ENCODE assay signal across 12 mouse cellular contexts in genomic region chr10:93932861-93933260, GRCm38 (mm10). TPM values are rescaled to one million over a fixed set of nuclear protein-coding genes. Genes with fewer than 3 reads are reported as not detected.
DNase-seq lines count a peak whose midpoint lies in the region; ATAC-seq and TF ChIP-seq lines count a peak whose summit lies in the region.
"Had no signal": no experiment of that assay in that cellular context is flagged by ENCODE, and none has a peak within 500 bp of the region (broad histone marks: within the 10 kb centered on the region; RNA-seq: fewer than 3 reads in every experiment).

No protein-coding gene starts in this region.

- H3K27me3 ChIP-seq in lung, postnatal 0 days (replicated peaks; ENCODE audit: insufficient read depth, low read length), result no peaks in the 10 kb centered on the region
- H3K27me3 ChIP-seq in midbrain, embryonic 14.5 days (ENCODE audit: control insufficient read depth, insufficient read depth, low read length), result no peaks in the 10 kb centered on the region
- H3K27me3 ChIP-seq: kidney, embryonic 15.5 days; midbrain, embryonic 12.5 days had no signal

- no peak for TF ChIP-seq CTCF in lung, postnatal 0 days (IDR thresholded peaks at IDR 0.05)

- H3K4me3 ChIP-seq in lung, postnatal 0 days (ENCODE audit: low read depth, low read length), result no peak overlapping the region
- H3K4me3 ChIP-seq in midbrain, embryonic 14.5 days (replicated peaks; ENCODE audit: low read depth, low read length), result no peak overlapping the region
- H3K4me3 ChIP-seq: erythroblast, embryonic 14.5 days; kidney, embryonic 15.5 days; midbrain, embryonic 12.5 days had no signal

- H3K9me3 ChIP-seq in lung, postnatal 0 days (ENCODE audit: low read length), result no peaks in the 10 kb centered on the region
- H3K9me3 ChIP-seq in midbrain, embryonic 14.5 days (ENCODE audit: control insufficient read depth, low read length), result no peaks in the 10 kb centered on the region
- H3K9me3 ChIP-seq: kidney, embryonic 15.5 days; midbrain, embryonic 12.5 days had no signal

- WGBS in lung, postnatal 0 days, result 34% methylated on average over 5 of the region's 5 CpGs
- WGBS in midbrain, embryonic 14.5 days, result 32% methylated on average over 5 of the region's 5 CpGs

- peak; percentile 26; the same call in 1 of the 2 replicates for ATAC-seq in lung, postnatal 0 days
- peak; percentile 67 for ATAC-seq in inflammation-experienced regulatory T-cells, adult 6 months
- no peak for ATAC-seq in midbrain, embryonic 14.5 days (ENCODE audit: low FRiP score, low TSS enrichment)

- peak; percentile 36 for DNase-seq in lung, postnatal 0 days (ENCODE audit: low spot score)
- no peak for DNase-seq in lung, postnatal 36 days
- peak; percentile 74 for DNase-seq in adrenal gland, adult 8-10 months
- DNase-seq in thymus, postnatal 36 days, result peak; percentile 64 to 75
- no peak for DNase-seq in ovary, postnatal 14 days (ENCODE audit: low spot score)
- no peak for DNase-seq in kidney, postnatal 25 days
- DNase-seq in midbrain, embryonic 14.5 days, result no peak
- DNase-seq: heart, postnatal 10 days had no signal

- no peak overlapping the region for H3K9ac ChIP-seq in lung, postnatal 0 days (replicated peaks; ENCODE audit: low read depth)
- H3K9ac ChIP-seq in midbrain, embryonic 14.5 days (replicated peaks; ENCODE audit: low read length), result no peak overlapping the region
- H3K9ac ChIP-seq: kidney, embryonic 15.5 days; midbrain, embryonic 12.5 days had no signal

- no peak for TF ChIP-seq EP300 in lung, postnatal 0 days (IDR thresholded peaks at IDR 0.05)

- H3K4me1 ChIP-seq in lung, postnatal 0 days (ENCODE audit: insufficient read depth, low read depth, low read length), result no peaks in the 10 kb centered on the region
- 0 out of 2 replicates have a peak, but pooled peaks cover 6% of the 10 kb centered on the region for H3K4me1 ChIP-seq in midbrain, embryonic 14.5 days (ENCODE audit: control insufficient read depth, insufficient read depth, low read length)

- H3K4me2 ChIP-seq in lung, postnatal 0 days (replicated peaks; ENCODE audit: low read depth, low read length), result no peak overlapping the region
- H3K4me2 ChIP-seq in midbrain, embryonic 14.5 days (ENCODE audit: low read length), result no peak overlapping the region
- H3K4me2 ChIP-seq: kidney, embryonic 15.5 days; midbrain, embryonic 12.5 days had no signal

- H3K27ac ChIP-seq in lung, postnatal 0 days (ENCODE audit: low read length), result no peak overlapping the region
- no peak overlapping the region for H3K27ac ChIP-seq in midbrain, embryonic 14.5 days (replicated peaks; ENCODE audit: low read depth, low read length)
- H3K27ac ChIP-seq: kidney, embryonic 15.5 days; midbrain, embryonic 12.5 days had no signal

- no peaks in the 10 kb centered on the region for H3K36me3 ChIP-seq in lung, postnatal 0 days (ENCODE audit: insufficient read depth, low read length)
- no peaks in the 10 kb centered on the region for H3K36me3 ChIP-seq in midbrain, embryonic 14.5 days (ENCODE audit: control insufficient read depth, insufficient read depth, low read length)
- H3K36me3 ChIP-seq: kidney, embryonic 15.5 days; midbrain, embryonic 12.5 days had no signal

RNA-seq across cellular contexts. Expression of gene Metap2, which starts 36.0 kb away (rescaled TPM):
- 135 and 137 TPM in 2 replicates for polyA plus RNA-seq in lung, postnatal 0 days (2015; fragmentation: Nextera tagmentation; extraction: Ambion mirVana)
- total RNA-seq in adrenal gland, adult 8-10 months (2022), result 100 to 1,000 TPM; 159 to 224 (median 194) TPM
- 100 to 1,000 TPM; 177 to 252 (median 239) TPM for polyA plus RNA-seq in inflammation-experienced regulatory T-cells, adult 6 months (2017; shearing (Covaris generic))
- 142 and 173 TPM in 2 replicates for polyA plus RNA-seq in midbrain, embryonic 14.5 days (2014; fragmentation: Nextera tagmentation; extraction: Ambion mirVana)

Comparison
In these comparisons a context has a peak if more than half of its experiments do, and no peak if none do; other contexts are left out.
1. DNase-seq: peak in lung, postnatal 0 days (single experiment), adrenal gland, adult 8-10 months (single experiment) and thymus, postnatal 36 days (2 of 2); none in lung, postnatal 36 days (single experiment), ovary, postnatal 14 days (single experiment), kidney, postnatal 25 days (0 of 2) and midbrain, embryonic 14.5 days (single experiment).